Mouse (Mus musculus) G1E-ER4 (cell line): ENCODE results near the gene Olfr963. TPM values are rescaled to one million over a fixed set of nuclear protein-coding genes. Genes with fewer than 3 reads are reported as not detected.

Source experiments
- GATA1 ChIP-seq: IDR thresholded peaks from one replicate; pipeline ENCODE4 v1.8.0; 2012; ENCODE audit warnings: low read length, inconsistent platforms
- polyA plus RNA-seq: library from polyadenylated mRNA; stranded (reverse); fragments of >175 nt; gene quantifications from 2 replicates; pipeline ENCODE4 v1.2.3, GENCODE M21; 2012

Gene Olfr963
- not detected in 2 replicates for polyA plus RNA-seq

GRCm38 (mm10) chr9:39666905-39667304, at the start of gene Olfr963:
TSS of gene Olfr963 (plus strand) at chr9:39667205.
- TF ChIP-seq GATA1: no peak

GRCm38 (mm10) chr9:39621073-39621472, 45.9 kb upstream of the Olfr963 start, which contains the start of gene Olfr960:
TSS of gene Olfr960 (plus strand) at chr9:39621373.
- TF ChIP-seq GATA1: no peak

GRCm38 (mm10) chr9:39623783-39624182, 43.2 kb upstream of the Olfr963 start:
- no peak for TF ChIP-seq GATA1

- TF ChIP-seq GATA1: no peak
Observed at GRCm38 (mm10) chr9:39624711-39625110, 42.3 kb upstream of the Olfr963 start.

- no peak for TF ChIP-seq GATA1
Observed at GRCm38 (mm10) chr9:39629069-39629468, 37.9 kb upstream of the Olfr963 start.

GRCm38 (mm10) chr9:39633913-39634594, 33.0 kb upstream of the Olfr963 start:
- TF ChIP-seq GATA1: no peak

- TF ChIP-seq GATA1: no peak
Observed at GRCm38 (mm10) chr9:39644785-39645184, 22.2 kb upstream of the Olfr963 start, which contains the start of gene Olfr961. TSS of gene Olfr961 (plus strand) at chr9:39645085.

- TF ChIP-seq GATA1: no peak
Observed at GRCm38 (mm10) chr9:39647382-39647781, 19.6 kb upstream of the Olfr963 start.

GRCm38 (mm10) chr9:39654756-39655396, 12.1 kb upstream of the Olfr963 start:
- no peak for TF ChIP-seq GATA1

- no peak for TF ChIP-seq GATA1
Observed at GRCm38 (mm10) chr9:39669723-39670122, 2.7 kb downstream of the Olfr963 start.

GRCm38 (mm10) chr9:39674820-39675219, 7.8 kb downstream of the Olfr963 start:
- TF ChIP-seq GATA1: no peak

- no peak for TF ChIP-seq GATA1
Observed at GRCm38 (mm10) chr9:39678557-39678956, 11.6 kb downstream of the Olfr963 start.

GRCm38 (mm10) chr9:39679280-39679679, 12.3 kb downstream of the Olfr963 start:
- no peak for TF ChIP-seq GATA1

GRCm38 (mm10) chr9:39707017-39707416, 40.0 kb downstream of the Olfr963 start, which contains the start of gene Olfr149:
TSS of gene Olfr149 (minus strand) at chr9:39707117.
- no peak for TF ChIP-seq GATA1

- no peak for TF ChIP-seq GATA1
Observed at GRCm38 (mm10) chr9:39708958-39709357, 42.0 kb downstream of the Olfr963 start.

GRCm38 (mm10) chr9:39711053-39711452, 44.0 kb downstream of the Olfr963 start, which contains the start of gene Olfr965:
TSS of gene Olfr965 (plus strand) at chr9:39711353.
- no peak for TF ChIP-seq GATA1

Other genes starting within 250 kb of the Olfr963 start
- not detected in 2 replicates for gene Olfr952, start 240.1 kb upstream of the Olfr963 start, polyA plus RNA-seq
- gene Olfr954, start 210.5 kb upstream of the Olfr963 start, polyA plus RNA-seq: not detected in 2 replicates
- gene Olfr955, start 195.3 kb upstream of the Olfr963 start, polyA plus RNA-seq: not detected in 2 replicates
- gene Olfr44, start 173.2 kb upstream of the Olfr963 start, polyA plus RNA-seq: not detected in 2 replicates
- not detected in 2 replicates for gene Olfr957, start 151.4 kb upstream of the Olfr963 start, polyA plus RNA-seq
- gene Olfr958, start 113.2 kb upstream of the Olfr963 start, polyA plus RNA-seq: not detected in 2 replicates
- not detected in 2 replicates for gene Olfr959, start 91.6 kb upstream of the Olfr963 start, polyA plus RNA-seq
- gene AW551984, start 62.8 kb upstream of the Olfr963 start, polyA plus RNA-seq: not detected in 2 replicates
- gene Olfr148, start 56.5 kb upstream of the Olfr963 start, polyA plus RNA-seq: not detected in 2 replicates
- not detected in 2 replicates for gene Olfr960, start 45.8 kb upstream of the Olfr963 start, polyA plus RNA-seq
- not detected in 2 replicates for gene Olfr961, start 22.1 kb upstream of the Olfr963 start, polyA plus RNA-seq
- not detected in 2 replicates for gene Olfr149, start 39.9 kb downstream of the Olfr963 start, polyA plus RNA-seq
- gene Olfr965, start 44.1 kb downstream of the Olfr963 start, polyA plus RNA-seq: not detected in 2 replicates
- gene Olfr150, start 63.8 kb downstream of the Olfr963 start, polyA plus RNA-seq: not detected in 2 replicates
- not detected in 2 replicates for gene Olfr967, start 79.0 kb downstream of the Olfr963 start, polyA plus RNA-seq
- not detected in 2 replicates for gene Olfr968, start 116.0 kb downstream of the Olfr963 start, polyA plus RNA-seq
- gene Olfr969, start 123.7 kb downstream of the Olfr963 start, polyA plus RNA-seq: not detected in 2 replicates
- not detected in 2 replicates for gene Olfr970, start 141.7 kb downstream of the Olfr963 start, polyA plus RNA-seq
- gene Olfr971, start 169.7 kb downstream of the Olfr963 start, polyA plus RNA-seq: not detected in 2 replicates
- not detected in 2 replicates for gene Olfr972, start 199.2 kb downstream of the Olfr963 start, polyA plus RNA-seq
- not detected in 2 replicates for gene Olfr229, start 240.1 kb downstream of the Olfr963 start, polyA plus RNA-seq